Mouse (Mus musculus) ES-E14 (cell line): ENCODE results near the gene Neu2. TPM values are rescaled to one million over a fixed set of nuclear protein-coding genes. Genes with fewer than 3 reads are reported as not detected.

Source experiments
- DNase-seq: peaks from one replicate; pipeline ENCODE4 v3.0.0-alpha.2; 2013; ENCODE audit warnings: low read depth, low spot score
- H3K27ac ChIP-seq: 2 replicates; pipeline ENCODE4 v1.5.1; 2012; ENCODE audit warnings: low read depth, mild to moderate bottlenecking, low read length, moderate library complexity, mixed read lengths; ENCODE audit not compliant: poor library complexity, insufficient read depth, severe bottlenecking
- H3K36me3 ChIP-seq: 2 replicates; pipeline ENCODE4 v1.6.1; 2012; ENCODE audit warnings: mild to moderate bottlenecking, low read length, moderate library complexity, mixed read lengths; ENCODE audit not compliant: control insufficient read depth, poor library complexity, insufficient read depth, severe bottlenecking
- H3K4me1 ChIP-seq, 2 experiments: fragments of 150-350 bp in 1 of 2; sonication (generic) in 1 of 2; 2 replicates each; pipeline ENCODE4 v1.6.1; 2012; ENCODE audit warnings: low read length in 2 of 2, mild to moderate bottlenecking in 1 of 2, mixed read lengths in 1 of 2; ENCODE audit not compliant: control insufficient read depth in 2 of 2, insufficient read depth in 2 of 2, poor library complexity in 1 of 2
- H3K4me3 ChIP-seq, 2 experiments: fragments of 150-350 bp in 1 of 2; sonication (generic) in 1 of 2; 2 replicates each; pipeline ENCODE4 v1.5.1; 2012; ENCODE audit warnings: low read length in 2 of 2, low read depth in 1 of 2, mild to moderate bottlenecking in 1 of 2, mixed read lengths in 1 of 2; ENCODE audit not compliant: insufficient read depth in 1 of 2, poor library complexity in 1 of 2, severe bottlenecking in 1 of 2
- H3K9ac ChIP-seq: 2 replicates; pipeline ENCODE4 v1.6.1; 2012; ENCODE audit warnings: low read depth, mild to moderate bottlenecking, low read length, mixed read lengths; ENCODE audit not compliant: poor library complexity, insufficient read depth, severe bottlenecking
- H3K9me3 ChIP-seq: fragments of 150-350 bp; sonication (generic); 2 replicates; pipeline ENCODE4 v1.6.1; 2012; ENCODE audit warnings: low read depth, mild to moderate bottlenecking, low read length; ENCODE audit not compliant: control insufficient read depth, insufficient read depth
- CHD2 ChIP-seq: IDR thresholded peaks from 2 replicates; pipeline ENCODE4 v1.6.1; 2014; ENCODE audit warnings: mild to moderate bottlenecking, low read depth, low read length, inconsistent platforms
- HCFC1 ChIP-seq: IDR thresholded peaks from 2 replicates; pipeline ENCODE4 v1.6.1; 2012; ENCODE audit warnings: low read length, inconsistent platforms, borderline replicate concordance; ENCODE audit not compliant: insufficient read depth
- MAFK ChIP-seq: IDR thresholded peaks from 2 replicates; pipeline ENCODE4 v1.6.1; 2014; ENCODE audit warnings: mild to moderate bottlenecking, low read depth, low read length, inconsistent platforms; ENCODE audit not compliant: insufficient read depth
- ZC3H11A ChIP-seq: IDR thresholded peaks from 2 replicates; pipeline ENCODE4 v1.6.1; 2012; ENCODE audit warnings: low read depth, mild to moderate bottlenecking, inconsistent platforms, low read length, borderline replicate concordance
- ZNF384 ChIP-seq: IDR thresholded peaks from 2 replicates; pipeline ENCODE4 v1.6.1; 2012; ENCODE audit warnings: low read depth, low read length, inconsistent platforms
- in situ Hi-C, 2 experiments: fragments of 600-800 bp; cut with MboI; formaldehyde crosslinking; loops; one replicate each; pipeline ENCODE4 v1.15.1; 2025; ENCODE audit warnings: low sequenced_read_pairs in 2 of 2, inconsistent platforms in 1 of 2; ENCODE audit not compliant: unreplicated experiment in 2 of 2
- total RNA-seq: library from RNA; depleted of rRNA; stranded (reverse); fragments of 300-350 nt; gene quantifications from 2 replicates; pipeline ENCODE4 v1.2.3, GENCODE M21; 2012

Neu2 gene
- total RNA-seq, 1 experiment: not detected

DNA sequence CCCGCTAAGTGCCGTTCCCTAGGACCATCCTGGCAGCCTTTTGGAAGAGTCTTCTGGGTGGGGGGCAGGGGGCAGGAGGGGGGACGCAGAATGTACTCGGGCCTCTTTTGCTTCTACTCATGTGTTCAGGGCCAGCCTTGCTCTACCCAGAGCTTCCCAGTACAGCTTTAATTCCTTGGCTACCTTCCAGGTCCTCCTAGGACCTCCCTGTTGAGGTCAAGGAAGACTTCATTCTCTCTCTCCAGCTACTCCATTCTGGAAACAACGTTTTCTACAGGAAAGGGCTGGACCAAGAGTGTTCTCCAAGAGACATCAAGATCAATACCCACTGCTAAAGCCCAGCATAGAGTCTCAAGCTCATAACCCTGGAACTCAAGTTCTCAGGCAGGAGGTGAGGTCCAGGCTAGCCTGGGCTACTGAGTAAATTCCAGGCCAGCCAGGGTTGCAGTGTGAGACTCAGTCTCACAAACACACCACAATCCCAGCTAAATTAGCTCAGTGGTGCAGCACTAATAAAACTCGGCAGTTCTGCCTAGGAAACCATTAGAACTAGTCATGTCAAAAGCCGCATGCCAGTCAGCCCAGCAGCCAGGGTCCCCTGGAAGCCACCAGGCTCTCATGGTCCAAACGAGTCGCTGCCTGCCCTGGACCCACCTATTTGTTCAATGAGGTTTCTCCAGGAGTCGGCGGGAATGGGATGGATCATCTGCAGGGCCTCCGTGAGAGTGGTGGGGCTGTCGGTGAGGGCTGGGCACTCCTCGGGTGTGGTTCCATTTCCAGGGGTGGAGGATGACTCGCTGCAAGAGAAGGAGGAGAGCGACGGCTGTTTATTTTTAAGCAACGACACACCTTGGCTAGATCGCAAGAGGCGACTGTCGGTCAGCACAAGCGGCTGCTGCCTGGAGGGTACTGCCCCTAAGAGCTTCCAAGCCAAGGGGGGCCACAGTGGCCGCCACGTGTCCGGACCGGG lies 813 bp upstream of the Neu2 start:
- H3K9me3 ChIP-seq: no peaks in the 10 kb centered on the region
- H3K9ac ChIP-seq: peak overlapping the region; percentile 54; the same call in 1 of the 2 replicates
- H3K4me1 ChIP-seq: peaks cover 0 to 4% of the 10 kb centered on the region in 2 experiments; a peak in 1 of 4 replicates
- no peak for DNase-seq
- H3K36me3 ChIP-seq: no peaks in the 10 kb centered on the region
- no peak overlapping the region for H3K27ac ChIP-seq
- peak overlapping the region; percentile 64 to 76 for H3K4me3 ChIP-seq
- in situ Hi-C loops: no loop called here
- no peak for TF ChIP-seq CHD2
- no peak for TF ChIP-seq ZNF384
- no peak for TF ChIP-seq ZC3H11A
- no peak for TF ChIP-seq MAFK
- TF ChIP-seq HCFC1: no peak

DNA sequence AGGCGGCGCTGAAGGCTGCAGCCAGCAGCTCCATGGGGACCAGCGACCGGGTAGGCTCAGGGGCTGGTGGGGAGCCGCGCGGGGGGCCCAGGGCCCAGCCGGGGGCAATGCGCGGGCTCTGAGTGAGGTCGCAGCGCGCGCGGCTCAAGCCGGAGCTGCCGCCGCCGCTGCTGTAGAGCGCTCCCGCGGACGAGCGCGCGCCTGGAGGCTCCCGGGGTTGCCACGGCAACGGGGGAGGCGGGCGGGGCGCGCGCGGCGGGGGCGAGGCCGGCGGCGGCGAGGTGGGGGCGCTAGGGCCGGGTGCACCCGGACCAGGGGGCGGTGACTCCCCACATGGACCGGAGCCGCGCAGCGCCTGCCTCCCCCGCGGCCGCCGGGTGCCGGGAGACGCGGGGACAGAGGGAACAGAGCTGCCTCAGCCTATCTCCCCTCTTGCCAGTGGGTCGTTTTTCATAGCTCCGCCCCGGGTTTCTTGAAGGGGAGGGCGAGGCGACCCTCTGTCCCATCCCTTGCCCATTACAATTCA lies 540 bp downstream of the Neu2 start:
- in situ Hi-C loops: no loop called here
- H3K4me1 ChIP-seq: no peaks in the 10 kb centered on the region
- H3K9ac ChIP-seq: peak overlapping the region; percentile 54; the same call in 1 of the 2 replicates
- H3K9me3 ChIP-seq: no peaks in the 10 kb centered on the region
- peak overlapping the region; percentile 64 to 76 for H3K4me3 ChIP-seq
- H3K27ac ChIP-seq: no peak overlapping the region
- no peak for TF ChIP-seq ZNF384
- TF ChIP-seq HCFC1: no peak
- TF ChIP-seq ZC3H11A: no peak
- no peak for TF ChIP-seq CHD2
- H3K36me3 ChIP-seq: no peaks in the 10 kb centered on the region
- peak; percentile 9 for DNase-seq

DNA sequence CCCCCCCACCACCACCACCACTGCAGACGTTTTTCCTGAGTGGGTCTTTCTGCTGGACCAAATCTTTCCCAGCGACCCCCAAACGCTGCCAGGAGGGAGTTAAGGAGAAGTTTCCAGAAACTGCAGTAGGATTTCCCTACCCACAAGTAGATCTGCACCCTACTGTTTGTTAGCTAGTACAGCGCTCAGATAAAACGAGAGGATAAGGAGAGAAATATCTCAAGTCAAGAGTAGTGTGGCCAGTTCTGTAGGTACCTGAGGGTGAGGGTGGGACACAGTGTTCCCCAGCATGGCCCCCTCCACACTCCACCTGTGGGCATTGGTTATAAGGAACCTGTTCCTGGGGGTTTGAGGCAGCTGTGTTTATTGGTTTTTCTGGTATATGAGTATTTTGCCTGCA lies 1.2 kb downstream of the Neu2 start:
- peak overlapping the region; percentile 61 to 76; a peak in 2 of 4 replicates for H3K4me3 ChIP-seq
- H3K36me3 ChIP-seq: no peaks in the 10 kb centered on the region
- no peak overlapping the region for H3K27ac ChIP-seq
- no peak overlapping the region for H3K9ac ChIP-seq
- H3K9me3 ChIP-seq: no peaks in the 10 kb centered on the region
- no peak for TF ChIP-seq MAFK
- no peak for TF ChIP-seq HCFC1
- no peak for TF ChIP-seq CHD2
- TF ChIP-seq ZC3H11A: no peak
- no peak for TF ChIP-seq ZNF384
- in situ Hi-C loops: no loop called here
- DNase-seq: no peak
- H3K4me1 ChIP-seq: no peaks in the 10 kb centered on the region

DNA sequence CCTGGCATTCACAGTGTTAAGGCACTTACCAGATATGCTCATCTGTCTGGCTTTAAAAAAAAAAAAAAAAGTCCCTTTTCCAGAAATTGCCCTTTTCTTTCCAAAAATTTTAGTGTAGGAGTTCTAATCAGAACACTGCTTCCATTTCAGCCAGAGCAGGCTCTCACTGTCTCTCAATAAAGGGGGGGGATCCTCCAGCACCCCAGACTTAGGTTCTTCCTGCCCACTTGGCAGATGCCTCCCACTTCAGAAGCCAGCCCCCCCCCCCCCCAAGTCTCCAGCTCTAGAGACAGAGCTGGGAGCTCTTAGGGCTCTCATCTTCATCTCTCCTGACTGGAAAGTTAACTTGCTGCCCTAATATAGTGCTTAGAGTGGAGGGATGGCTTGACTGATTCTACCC lies 10.8 kb downstream of the Neu2 start:
- H3K9ac ChIP-seq: no peak overlapping the region
- H3K36me3 ChIP-seq: no peaks in the 10 kb centered on the region
- H3K4me3 ChIP-seq: no peak overlapping the region
- no peaks in the 10 kb centered on the region for H3K9me3 ChIP-seq
- in situ Hi-C loops: loop anchor here in 1 of 2 experiments (10.0 kb wide), 1 partner anchor 346 kb away; no protein-coding TSS in a partner anchor
- peaks cover 0 to 2% of the 10 kb centered on the region in 2 experiments; a peak in 1 of 4 replicates for H3K4me1 ChIP-seq
- DNase-seq: no peak
- H3K27ac ChIP-seq: no peak overlapping the region
- TF ChIP-seq ZNF384 (no peak), ZC3H11A (no peak), CHD2 (no peak), HCFC1 (no peak), MAFK (no peak)
